Mouse (Mus musculus): ENCODE data around the gene Nfe2.
"Not testable (repeated sequence)": the region's sequence is repeated elsewhere in the genome, so short reads cannot be mapped to it uniquely, and the experiment has no call there.

The Nfe2 gene

DNA sequence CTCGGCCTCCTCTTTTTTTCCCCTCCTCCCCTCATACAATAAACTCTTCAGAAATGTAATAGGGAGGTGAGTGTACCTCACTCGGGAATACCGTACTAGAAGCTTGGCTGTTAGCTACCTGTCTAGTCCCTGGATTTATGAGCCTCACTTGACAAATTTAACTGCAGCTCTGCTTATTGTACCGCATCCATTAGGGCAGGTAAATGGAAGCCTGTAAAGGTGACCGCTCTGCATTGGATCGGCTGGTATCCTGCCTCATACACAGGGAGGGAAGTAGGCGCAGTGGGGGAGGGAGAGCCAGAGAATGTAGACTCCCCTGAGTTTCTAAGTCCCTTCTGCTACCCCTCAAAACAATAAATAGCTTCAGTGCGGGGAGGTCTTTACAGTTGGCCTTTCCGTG is 32.6 kb upstream of the Nfe2 start:
- DNase-seq (ENCODE audit: low read depth, low spot score) = no peak

DNA sequence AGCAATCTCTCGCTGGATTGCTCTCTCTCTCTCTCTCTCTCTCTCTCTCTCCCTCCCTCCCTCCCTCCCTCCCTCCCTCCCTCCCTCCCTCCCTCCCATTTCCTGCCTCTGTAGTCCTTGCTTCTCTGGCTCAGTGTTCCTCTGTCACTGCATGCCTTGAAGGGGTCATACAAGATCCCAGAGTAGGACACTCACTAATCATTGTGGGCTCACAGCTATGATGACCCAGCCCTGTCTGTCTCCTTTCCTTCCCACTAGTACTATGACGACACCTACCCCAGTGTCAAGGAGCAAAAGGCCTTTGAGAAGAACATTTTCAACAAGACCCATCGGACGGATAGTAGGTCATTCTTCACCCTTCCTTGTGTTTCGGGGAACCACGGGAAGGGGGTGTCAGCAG is 32.2 kb upstream of the Nfe2 start:
- no peak for DNase-seq (ENCODE audit: low read depth, low spot score)

DNA sequence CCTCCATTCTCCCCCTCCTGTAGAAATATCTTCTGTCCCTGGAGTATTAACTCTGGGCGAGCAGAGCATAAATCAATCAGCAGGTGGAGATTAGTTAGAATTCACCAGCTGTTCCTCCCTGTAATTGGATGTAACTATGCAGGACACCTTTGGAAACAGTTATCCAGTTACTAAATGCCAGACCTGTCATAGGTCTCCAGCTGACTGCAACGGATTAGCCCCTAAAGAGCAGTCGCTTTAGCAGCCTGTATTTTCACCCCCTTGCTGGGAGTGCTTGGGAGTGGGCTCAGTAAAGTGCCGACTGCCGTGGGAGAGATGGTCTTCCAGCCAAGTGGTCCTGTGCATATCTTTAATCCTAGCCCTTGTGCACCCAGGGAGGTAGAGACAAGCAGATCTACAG is 31.4 kb upstream of the Nfe2 start:
- DNase-seq (ENCODE audit: low read depth, low spot score) = no peak

DNA sequence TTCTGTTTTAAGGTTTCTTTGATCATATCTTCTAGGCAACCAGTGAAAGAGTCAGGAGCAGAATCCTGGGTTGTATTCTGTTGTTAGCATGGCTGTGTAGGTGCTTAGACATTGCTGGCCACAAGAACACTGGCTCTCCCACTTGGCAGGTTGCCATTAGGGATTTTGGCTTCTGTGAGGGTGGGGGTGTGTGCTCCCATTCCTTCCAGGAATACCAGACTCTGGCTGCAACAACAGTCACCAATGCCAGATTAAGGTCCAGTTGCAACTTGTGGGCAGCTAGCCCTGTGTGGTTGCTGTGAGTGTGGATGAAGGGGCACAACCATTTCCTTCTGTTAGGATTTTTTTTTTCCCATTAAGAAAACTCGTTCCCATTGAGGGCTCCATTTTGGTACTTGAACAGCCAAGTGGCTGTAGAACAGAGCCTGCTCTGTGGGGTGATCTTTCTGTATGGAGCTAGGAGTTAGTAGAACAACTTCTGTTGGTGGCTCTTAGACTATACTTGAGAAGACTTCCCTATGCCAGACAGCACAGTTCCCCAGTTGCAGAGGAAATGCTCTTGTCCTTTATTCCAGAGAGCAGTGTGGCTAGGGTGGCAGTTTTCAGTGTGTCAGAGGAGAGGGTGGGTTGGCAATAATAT is 27.7 kb upstream of the Nfe2 start:
- no peak for DNase-seq (ENCODE audit: low read depth, low spot score)

DNA sequence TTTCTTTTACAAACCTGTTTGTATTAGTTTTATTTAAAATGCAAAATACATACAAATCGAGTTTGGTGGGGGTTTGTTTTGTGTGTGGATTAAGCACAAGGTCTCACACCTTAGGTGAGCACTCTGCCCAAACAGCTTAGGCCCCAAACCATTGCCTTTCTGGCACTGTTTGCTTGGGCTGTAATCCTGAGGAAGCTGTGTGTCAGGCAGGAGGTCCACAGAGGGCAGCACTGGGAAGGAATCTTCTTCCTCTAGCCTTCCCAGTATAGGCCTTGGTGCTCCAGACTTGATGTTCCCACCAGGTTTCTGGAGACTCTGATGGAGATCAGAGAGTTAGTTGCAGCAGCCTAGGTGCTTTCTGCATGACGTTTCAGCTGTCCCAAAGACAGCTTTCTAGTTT is 26.4 kb upstream of the Nfe2 start:
- DNase-seq (ENCODE audit: low read depth, low spot score) = no peak

DNA sequence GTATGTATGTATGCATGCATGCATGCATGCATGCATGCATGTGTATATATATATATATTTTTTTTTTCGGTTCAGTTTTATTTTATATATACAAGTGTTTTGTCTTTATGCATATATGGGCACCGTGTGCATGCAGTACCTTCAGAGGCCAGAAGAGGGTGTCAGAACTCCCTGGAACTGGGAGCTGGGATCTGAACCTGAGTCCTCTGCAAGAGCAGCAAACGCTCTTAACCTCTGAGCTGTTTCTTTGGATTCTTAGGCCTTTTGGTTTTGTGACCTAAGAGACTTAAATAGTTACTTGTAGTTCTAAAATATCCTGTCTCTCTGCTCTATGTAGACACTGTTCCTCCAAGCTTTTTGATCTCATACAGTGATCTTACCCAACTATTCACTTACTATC is 25.9 kb upstream of the Nfe2 start:
- DNase-seq (ENCODE audit: low read depth, low spot score) = no peak

DNA sequence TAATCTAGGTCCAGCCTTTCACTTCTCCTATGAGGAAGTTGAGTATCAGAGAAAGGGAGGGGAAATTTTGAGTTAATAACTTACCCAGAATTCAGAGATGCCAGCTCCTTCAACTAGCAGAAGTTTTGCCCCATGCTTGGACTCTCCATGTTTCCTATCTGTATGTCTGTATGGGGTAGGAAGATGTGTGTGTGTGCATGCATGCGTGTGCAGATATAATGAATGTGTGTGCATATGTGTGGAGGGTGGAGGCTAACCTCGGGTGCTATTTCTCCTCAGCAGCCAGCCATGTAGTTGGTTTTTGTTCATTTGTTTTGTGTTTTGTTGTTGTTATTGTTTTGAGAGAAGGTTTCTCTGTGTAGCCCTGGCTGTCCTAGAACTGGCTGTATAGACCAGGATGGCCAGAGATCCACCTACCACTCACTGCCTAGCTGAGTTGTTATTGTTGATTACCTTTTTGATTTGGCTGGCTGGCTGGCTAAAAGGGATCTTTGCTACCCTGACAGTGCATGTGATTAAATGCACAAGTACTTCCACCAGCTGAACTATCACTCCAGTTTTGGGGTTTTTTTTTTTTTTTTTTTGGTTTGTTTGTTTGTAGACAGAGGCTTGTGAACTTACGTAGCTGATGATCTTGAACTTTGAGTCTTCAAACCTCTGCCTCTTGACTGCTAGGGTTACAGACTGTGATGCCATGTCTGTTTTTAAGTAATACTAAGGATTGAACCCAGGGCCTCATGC is 23.4 kb upstream of the Nfe2 start:
- no peak for DNase-seq (ENCODE audit: low read depth, low spot score)

DNA sequence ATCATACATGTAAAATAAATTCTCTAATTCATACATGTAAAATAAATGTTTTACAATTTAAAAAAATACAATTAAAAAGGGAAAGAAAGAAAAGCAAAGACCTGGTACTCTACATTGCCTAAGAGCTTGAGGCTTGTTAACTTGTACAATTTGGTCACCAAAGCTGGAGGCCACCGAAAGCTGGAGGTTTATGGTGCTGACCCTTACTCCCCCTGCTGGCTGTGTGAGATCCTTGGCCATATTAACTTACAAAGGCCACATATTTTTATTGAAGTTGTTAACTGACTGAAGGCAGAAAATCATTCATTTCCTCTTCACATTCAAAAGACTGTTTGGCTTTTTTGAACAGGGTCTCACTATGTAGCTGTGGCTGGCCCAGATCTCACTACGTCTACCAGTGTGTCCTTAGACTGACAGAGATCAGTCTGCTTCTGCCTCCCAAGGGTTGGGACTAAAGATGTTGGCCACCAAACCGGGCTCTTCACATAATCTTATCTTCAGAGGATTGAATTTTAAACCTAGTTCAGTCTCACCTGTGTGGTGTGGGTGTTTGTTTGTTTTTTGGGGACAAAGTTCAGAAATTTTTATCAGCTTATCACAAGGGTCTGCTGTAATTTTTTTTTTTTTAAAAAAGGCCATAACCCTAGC is 22.7 kb upstream of the Nfe2 start:
- DNase-seq (ENCODE audit: low read depth, low spot score) = no peak

DNA sequence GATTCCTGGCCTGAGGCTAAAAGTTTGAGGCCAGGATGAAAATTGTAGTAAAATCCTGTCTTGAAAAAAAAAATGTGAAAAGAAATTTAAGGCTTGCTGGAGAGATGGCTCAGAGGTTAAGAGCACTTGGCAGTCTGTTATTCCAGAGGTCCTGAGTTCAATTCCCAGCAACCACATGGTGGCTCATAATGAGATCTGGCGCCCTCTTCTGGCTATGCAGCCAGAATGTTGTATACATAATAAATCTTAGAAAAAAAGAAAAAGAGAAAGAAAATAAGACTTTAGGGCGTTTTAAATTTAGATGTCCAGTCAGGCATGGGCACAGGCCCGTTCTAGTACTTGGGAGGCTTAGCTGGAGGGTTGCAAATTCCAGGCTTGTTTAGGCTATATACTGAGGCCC is 21.5 kb upstream of the Nfe2 start:
- no peak for DNase-seq (ENCODE audit: low read depth, low spot score)

DNA sequence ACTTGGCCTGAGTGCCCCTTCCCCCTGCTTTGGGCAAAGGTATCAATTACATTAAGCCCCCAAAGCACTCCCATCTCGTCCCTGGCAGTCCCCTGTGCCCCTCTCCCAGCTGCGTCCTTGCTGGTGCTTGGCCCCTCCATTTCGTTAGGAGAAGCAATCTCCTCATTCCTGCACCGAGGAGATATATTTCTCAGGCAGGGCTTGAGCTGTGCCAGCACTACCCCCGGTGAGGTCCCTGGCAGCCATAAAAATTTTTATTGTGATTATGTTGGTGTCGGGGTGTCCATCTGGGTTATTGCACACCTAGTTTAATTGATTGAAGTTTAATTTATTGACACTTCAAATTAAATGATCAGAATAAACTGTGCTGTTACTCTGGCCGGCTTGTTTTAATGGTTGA is 19.7 kb upstream of the Nfe2 start:
- DNase-seq (ENCODE audit: low read depth, low spot score) = no peak

DNA sequence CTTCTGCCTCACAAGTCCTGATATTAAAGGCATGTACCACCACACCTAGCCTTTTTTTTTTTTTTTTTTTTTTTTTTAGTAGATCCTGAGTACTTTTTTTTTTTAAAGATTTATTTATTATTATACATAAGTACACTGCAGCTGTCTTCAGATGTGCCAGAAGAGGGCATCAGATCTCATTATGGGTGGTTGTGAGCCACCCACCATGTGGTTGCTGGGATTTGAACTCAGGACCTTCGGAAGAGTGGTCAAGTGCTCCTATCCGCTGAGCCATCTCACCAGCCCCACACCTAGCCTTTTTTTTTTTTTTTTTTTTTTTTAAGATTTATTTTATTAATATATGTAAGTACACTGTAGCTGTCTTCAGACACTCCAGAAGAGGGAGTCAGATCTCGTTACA is 17.7 kb upstream of the Nfe2 start:
- not testable (repeated sequence) for DNase-seq (ENCODE audit: low read depth, low spot score)

DNA sequence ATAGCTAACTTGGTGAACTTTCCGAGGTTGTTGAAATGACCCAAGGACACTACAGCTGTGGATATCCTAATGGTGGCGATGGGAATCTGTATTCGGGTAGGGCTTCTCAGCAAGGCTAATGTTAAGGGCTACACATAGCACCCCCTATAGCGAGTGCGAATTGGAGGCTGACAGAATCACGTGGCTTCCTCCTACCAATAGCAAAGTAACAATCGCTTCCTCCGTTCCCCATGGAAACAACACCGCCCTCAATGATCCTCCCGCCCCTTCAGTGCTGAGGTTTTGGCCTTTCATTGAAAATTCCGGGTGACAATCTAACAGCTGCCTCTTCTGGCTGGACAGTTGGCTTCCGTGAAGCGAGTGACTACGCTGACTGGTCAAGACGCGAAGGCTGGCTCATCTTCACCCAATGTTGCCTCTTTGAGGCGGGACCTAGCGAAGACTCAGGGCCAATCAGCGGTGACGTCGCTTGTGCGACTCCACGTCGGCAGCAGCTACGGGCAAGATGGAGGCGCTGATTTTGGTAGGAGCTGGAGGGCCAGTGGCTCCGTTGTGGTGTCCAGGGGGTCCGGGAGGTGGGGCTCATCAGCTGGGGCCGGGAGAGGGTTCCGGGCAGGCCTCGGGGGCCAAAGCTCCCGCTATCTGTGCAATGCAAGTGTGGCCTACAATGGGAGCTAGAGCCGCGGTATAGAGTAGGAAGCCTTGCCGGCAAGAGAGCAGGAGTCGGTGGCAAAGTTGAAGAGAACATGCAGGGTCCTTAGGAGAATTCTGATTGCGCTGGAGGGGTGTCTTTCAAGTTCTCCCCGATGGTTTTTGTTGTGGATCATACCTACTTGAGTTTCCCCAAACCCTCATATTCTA is 14.4 kb upstream of the Nfe2 start, which contains the start of gene Copz1:
Copz1 (plus strand) TSS at position 296 of the 861 bp plus-strand sequence.
- DNase-seq (ENCODE audit: low read depth, low spot score) = peak; percentile 96

DNA sequence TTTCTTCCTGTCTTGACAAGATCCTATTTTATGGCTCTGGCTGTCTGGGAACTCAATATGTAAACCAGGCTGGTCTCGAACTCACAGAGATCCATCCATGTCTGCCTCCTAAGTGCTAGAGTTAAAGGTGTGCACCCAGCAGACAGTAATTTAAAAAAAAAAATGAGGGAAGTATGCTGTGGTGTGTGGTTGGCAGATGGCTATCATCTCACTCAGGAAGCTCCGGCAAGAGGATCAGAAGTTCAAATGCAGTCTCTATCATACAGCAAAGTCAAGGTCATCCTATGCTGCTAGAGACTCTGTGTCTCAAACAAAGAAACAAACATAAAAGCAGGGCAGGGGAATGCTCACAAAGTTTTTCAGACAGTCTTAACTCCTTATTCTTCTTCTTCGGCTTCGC is 10.7 kb upstream of the Nfe2 start:
- no peak for DNase-seq (ENCODE audit: low read depth, low spot score)

DNA sequence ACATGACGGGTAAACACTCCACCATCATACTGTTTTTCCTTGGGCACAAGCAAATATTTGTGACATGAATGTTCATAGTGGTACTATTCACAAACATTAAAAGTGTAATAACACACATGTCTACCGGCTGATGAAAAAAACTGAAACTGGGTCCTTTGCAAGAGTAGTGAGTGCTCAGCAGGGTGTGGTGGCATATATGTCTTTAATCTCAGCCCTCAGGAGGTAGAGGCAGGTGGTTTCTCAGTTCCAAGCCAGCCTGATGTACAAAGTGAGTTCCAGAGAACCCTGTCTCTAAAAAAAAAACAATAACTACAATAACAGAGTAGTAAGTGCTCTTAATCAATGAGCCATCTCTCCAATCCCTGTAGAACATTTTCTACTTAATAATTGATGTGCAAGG is 6.6 kb upstream of the Nfe2 start:
- DNase-seq (ENCODE audit: low read depth, low spot score) = no peak

DNA sequence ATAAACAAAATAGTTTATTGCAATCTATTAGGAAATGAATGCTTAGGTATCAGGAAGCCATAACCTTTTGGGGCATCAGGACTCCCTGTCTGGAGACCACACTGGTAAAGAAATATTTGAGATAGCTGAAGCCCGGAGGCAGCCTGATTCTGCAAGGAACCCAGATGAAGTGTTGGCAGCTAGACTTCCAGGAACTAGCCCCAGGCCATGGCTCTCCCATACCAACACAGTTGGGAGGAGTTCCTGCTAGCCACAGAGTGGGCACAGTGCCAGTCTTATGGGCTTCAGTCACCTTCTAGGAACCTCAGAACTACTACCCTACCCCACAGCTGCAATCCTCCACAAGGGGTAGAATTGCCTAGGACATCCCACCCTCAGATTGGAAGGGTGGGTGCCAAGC is 1.8 kb upstream of the Nfe2 start:
- DNase-seq (ENCODE audit: low read depth, low spot score) = no peak

DNA sequence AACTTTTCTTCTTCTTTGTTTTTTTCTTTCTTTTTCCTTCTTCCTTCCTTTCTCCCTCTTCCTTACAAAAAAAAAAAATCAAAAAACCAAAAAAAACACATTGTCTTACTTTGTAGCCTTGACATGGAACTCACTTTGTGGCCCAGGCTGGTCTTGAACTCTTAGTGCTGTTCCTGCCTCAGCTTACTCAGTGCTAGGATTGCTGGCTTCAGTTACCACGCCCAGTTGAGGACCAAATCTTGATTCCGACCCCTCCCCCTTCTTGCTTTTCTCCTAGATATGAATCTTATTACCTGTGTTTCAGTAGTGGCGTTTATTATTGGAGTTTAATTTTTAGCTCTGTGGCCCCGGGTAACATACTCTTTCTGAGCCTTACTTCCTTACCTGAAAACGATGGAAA is 959 bp upstream of the Nfe2 start:
- DNase-seq (ENCODE audit: low read depth, low spot score) = no peak

DNA sequence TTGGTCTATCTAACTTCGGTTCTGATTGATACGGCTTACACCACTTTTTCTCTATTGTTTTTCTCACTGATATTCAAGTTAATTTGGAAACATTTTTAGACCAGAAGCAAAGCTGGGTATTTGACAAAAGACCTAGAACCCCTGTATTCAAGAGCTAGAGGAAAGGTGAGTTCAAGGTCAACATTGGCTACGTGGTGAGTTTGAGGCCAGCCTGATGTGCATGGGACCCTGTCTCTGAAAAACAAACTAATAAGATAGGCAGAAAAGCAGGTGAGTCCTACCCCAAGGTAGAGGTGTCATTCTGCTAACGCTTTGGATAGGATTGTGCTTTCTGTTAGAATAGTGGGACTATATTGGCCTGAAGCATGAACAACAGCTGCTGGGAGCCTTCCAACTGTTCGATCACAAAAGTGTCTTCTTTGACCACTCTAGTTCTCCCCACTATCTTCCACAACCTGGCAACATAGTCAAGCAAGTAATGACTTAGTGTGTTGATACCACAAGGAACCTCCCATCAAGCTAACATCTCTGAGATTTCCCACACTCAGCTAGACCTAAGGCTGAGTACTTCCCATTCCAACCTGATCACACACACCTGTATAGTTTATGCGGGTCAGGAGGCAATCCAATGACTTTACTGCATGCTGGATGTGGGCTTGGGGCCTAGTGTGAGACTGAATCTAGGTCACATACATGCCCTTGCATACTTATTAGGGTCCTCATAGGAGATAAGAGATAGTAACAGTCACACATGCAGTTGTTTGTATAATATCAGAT is 1.8 kb downstream of the Nfe2 start:
- DNase-seq (ENCODE audit: low read depth, low spot score) = no peak

DNA sequence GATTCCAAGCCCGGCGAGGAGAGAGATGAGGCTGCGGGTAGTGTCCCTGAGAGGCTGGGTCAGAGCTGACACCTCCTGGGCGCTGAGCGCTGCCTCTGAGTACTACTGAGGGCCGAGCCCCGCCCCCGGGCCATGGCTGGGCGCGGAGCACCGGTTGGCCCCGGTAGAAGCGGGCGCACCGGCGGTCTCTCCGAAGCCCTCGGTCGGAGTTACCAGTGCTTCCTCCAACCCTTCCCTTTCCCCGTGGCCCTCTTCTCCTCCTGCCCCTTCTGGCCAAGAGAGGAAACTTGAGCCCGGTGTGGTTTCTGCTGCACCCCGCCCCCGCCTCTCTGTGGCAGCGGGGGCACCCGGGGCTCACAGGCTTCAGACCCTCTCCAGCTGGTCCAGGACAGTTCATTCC is 3.0 kb downstream of the Nfe2 start:
- no peak for DNase-seq (ENCODE audit: low read depth, low spot score)

DNA sequence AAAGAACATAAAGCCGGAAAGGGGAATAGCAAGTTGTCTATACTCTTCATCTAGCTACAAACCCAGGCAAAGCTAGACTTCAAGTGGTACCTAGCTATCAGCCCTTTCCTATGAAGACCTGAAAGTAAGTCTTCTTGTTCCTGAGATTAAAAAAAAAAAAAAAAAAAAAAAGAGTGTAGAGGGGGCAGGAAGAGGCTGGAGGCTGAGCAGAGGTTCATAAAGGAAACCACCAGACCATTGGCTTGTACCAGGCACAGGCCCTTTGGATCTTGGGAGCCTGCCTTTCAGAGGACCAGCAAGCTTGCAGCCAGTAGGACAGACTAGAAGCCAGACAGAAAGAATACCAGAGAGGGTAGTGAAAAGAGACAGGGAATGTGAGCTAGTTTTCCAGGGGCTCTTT is 4.9 kb downstream of the Nfe2 start:
- no peak for DNase-seq (ENCODE audit: low read depth, low spot score)

DNA sequence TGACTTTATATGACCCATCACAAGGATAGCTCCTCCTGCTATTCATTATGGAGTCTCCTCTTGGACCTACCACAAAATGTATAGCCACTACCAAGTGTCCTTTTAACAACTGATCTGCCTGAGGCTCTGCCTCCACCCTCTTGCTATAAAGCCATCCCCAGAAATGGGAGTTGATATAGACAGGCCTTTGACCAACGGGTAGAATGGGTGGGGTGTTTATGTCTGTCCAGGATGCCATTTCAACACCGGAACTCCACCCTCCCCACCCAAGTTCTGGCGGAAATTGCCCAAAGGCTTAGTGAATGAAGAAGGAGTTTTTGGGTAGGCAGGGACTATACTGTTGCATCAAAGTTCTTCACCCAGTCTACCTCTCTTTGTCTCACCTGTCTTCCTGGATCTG is 5.5 kb downstream of the Nfe2 start:
- no peak for DNase-seq (ENCODE audit: low read depth, low spot score)

DNA sequence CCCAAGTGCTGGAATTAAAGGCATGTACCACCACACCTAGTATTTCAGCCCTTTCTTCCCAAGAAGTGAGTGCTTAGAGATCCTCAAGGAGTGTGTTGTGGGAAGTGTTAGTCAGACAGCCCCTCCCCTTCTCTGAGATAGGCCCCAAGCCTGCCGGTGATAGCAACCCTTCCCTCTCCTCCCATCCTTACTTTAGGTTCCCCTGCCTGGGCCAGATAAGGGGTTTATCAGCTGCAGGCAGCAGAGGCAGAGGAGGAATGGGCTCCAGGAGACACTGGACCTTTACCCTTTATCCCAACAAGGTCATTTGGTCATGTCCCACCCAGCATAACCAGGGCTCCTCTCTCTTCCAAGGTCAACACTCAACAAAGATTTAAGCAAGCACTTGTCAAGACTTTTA is 6.6 kb downstream of the Nfe2 start:
- no peak for DNase-seq (ENCODE audit: low read depth, low spot score)

Data from embryo, embryonic 11.5 days (tissue).